Mouse (Mus musculus) kidney, adult 10 weeks (tissue): ENCODE data around the gene Dazap1. TPM values are rescaled to one million over a fixed set of nuclear protein-coding genes. Genes with fewer than 3 reads are reported as not detected.

Experiments used
- polyA plus RNA-seq: library from polyadenylated mRNA; stranded (reverse); fragments of 350-450 nt; fragmentation: Illumina TruSeq; extraction: RNeasy Lipid Tissue Mini Kit (QIAGEN cat#74804); gene quantifications from one replicate; pipeline ENCODE4 v1.2.3, GENCODE M21; 2014; ENCODE audit warnings: low read depth, low replicate concordance

The Dazap1 gene
- polyA plus RNA-seq: 13.7 TPM

GRCm38 (mm10) chr10:80260642-80261584, at the start of gene Dazap1, which contains the start of gene Gamt:
Gene Dazap1, plus strand, starts transcription at chr10:80261486.
Gene Gamt, minus strand, starts transcription at chr10:80261012.

GRCm38 (mm10) chr10:80226416-80227165, 34.7 kb upstream of the Dazap1 start, which contains the start of gene Mum1:
Gene Mum1, plus strand, starts transcription at chr10:80226434.

GRCm38 (mm10) chr10:80248971-80249640, 12.2 kb upstream of the Dazap1 start, which contains the start of gene Ndufs7:
Gene Ndufs7, plus strand, starts transcription at chr10:80249121.

GRCm38 (mm10) chr10:80292251-80293146, 31.2 kb downstream of the Dazap1 start, which contains the start of gene Rps15:
Gene Rps15, plus strand, starts transcription at chr10:80292453.

GRCm38 (mm10) chr10:80295618-80296425, 34.5 kb downstream of the Dazap1 start, which contains the start of gene Apc2:
Gene Apc2, plus strand, starts transcription at chr10:80295977.

GRCm38 (mm10) chr10:80320340-80320760, 59.1 kb downstream of the Dazap1 start, which contains the start of gene 2310011J03Rik:
Gene 2310011J03Rik, minus strand, starts transcription at chr10:80320537.

GRCm38 (mm10) chr10:80329273-80330081, 68.2 kb downstream of the Dazap1 start, which contains the start of the genes Pcsk4 and Reep6:
Gene Pcsk4, minus strand, starts transcription at chr10:80329498.
Gene Reep6, plus strand, starts transcription at chr10:80329953.

Other genes starting within 250 kb of the Dazap1 start
- gene Arhgap45, start 244.8 kb upstream of the Dazap1 start, polyA plus RNA-seq: not detected
- 0.32 TPM for gene Polr2e, start 221.7 kb upstream of the Dazap1 start, polyA plus RNA-seq
- gene Gpx4, start 214.3 kb upstream of the Dazap1 start, polyA plus RNA-seq: 92.2 TPM
- 0.24 TPM for gene Sbno2, start 155.9 kb upstream of the Dazap1 start, polyA plus RNA-seq
- gene Stk11, start 145.7 kb upstream of the Dazap1 start, polyA plus RNA-seq: 3.9 TPM
- 0.85 TPM for gene Atp5d, start 122.9 kb upstream of the Dazap1 start, polyA plus RNA-seq
- gene Cbarp, start 120.7 kb upstream of the Dazap1 start, polyA plus RNA-seq: not detected
- 5.1 TPM for gene Midn, start 113.2 kb upstream of the Dazap1 start, polyA plus RNA-seq
- 12.5 TPM for gene Cirbp, start 95.5 kb upstream of the Dazap1 start, polyA plus RNA-seq
- not detected for gene 1600002K03Rik, start 88.5 kb upstream of the Dazap1 start, polyA plus RNA-seq
- gene Efna2, start 82.0 kb upstream of the Dazap1 start, polyA plus RNA-seq: 0.40 TPM
- 3.0 TPM for gene Mum1, start 35.1 kb upstream of the Dazap1 start, polyA plus RNA-seq
- gene Ndufs7, start 12.4 kb upstream of the Dazap1 start, polyA plus RNA-seq: 4.1 TPM
- 1.3 TPM for gene Gamt, start 474 bp upstream of the Dazap1 start, polyA plus RNA-seq
- gene Rps15, start 31.0 kb downstream of the Dazap1 start, polyA plus RNA-seq: not detected
- not detected for gene Apc2, start 34.5 kb downstream of the Dazap1 start, polyA plus RNA-seq
- gene 2310011J03Rik, start 59.1 kb downstream of the Dazap1 start, polyA plus RNA-seq: 0.73 TPM
- gene Pcsk4, start 68.0 kb downstream of the Dazap1 start, polyA plus RNA-seq: not detected
- 1.3 TPM for gene Reep6, start 68.5 kb downstream of the Dazap1 start, polyA plus RNA-seq
- gene Adamtsl5, start 86.9 kb downstream of the Dazap1 start, polyA plus RNA-seq: 0.12 TPM
- gene Plk5, start 95.0 kb downstream of the Dazap1 start, polyA plus RNA-seq: not detected
- 2.8 TPM for gene Mex3d, start 126.2 kb downstream of the Dazap1 start, polyA plus RNA-seq
- gene Mbd3, start 138.1 kb downstream of the Dazap1 start, polyA plus RNA-seq: not detected
- gene Uqcr11, start 145.3 kb downstream of the Dazap1 start, polyA plus RNA-seq: not detected
- gene Tcf3, start 172.2 kb downstream of the Dazap1 start, polyA plus RNA-seq: 1.3 TPM
- gene Onecut3, start 233.3 kb downstream of the Dazap1 start, polyA plus RNA-seq: not detected